Mouse (Mus musculus): ENCODE results near the gene Mlycd.

- no peak for TF ChIP-seq POLR2A (IDR thresholded peaks at IDR 0.05; ENCODE audit: borderline replicate concordance, low read depth, low read length)
- no peak for TF ChIP-seq CTCF (IDR thresholded peaks at IDR 0.05; ENCODE audit: low read depth, low read length)
Measured at GRCm38 (mm10) chr8:119420318-119420717, 25.6 kb downstream of the Mlycd start.
